7 mouse cellular contexts compared by ENCODE assay signal in the genomic region with DNA sequence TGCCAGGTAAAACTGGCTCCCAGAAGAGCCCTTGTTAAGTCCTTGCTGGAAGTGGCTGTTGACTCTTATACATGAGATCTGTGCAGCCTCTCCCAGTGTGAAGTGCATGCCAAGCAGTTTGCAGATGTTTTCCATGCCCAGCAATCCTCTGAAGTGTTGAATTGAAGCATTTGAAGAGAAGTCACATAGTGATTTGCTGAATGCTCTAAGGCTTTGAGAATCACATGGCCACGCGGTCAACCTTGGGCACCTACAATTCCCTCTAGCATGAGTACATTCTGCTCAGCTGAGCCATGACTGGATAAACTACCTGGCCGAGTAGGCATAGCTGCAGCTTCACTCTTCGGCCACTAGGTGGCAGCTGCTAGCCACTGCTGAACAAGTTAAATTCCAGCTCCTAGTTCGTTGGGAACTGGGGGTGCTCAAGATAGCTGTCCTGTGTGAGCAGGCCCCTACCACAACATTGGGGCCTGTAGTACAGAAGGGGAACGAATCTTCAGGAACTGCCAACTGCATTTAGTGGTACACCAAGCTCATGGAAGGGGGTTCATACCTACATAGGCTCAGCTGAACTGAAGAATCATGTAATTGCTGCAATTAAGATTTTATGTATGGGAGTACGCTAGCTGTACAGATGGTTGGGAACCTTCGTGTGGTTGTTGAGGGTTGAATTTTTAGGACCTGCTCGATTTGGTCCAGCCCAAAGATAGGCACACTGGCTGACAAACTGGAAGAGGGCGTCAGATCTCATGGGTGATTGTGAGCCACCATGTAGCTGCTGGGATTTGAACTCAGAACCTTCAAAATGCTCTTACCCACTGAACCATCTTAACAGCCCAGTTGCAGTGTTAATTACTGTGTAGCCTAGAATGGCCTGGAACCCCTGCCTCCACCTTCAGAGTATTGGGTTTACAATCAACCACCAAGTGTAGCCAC. TPM values are rescaled to one million over a fixed set of nuclear protein-coding genes. Genes with fewer than 3 reads are reported as not detected.
DNase-seq lines count a peak whose midpoint lies in the region; ATAC-seq lines count a peak whose summit lies in the region.

No protein-coding gene starts in this region.

- H3K4me3 ChIP-seq in midbrain, embryonic 11.5 days (ENCODE audit: low read depth, low read length): no peak overlapping the region

- no peaks in the 10 kb centered on the region for H3K27me3 ChIP-seq in midbrain, embryonic 11.5 days (ENCODE audit: control insufficient read depth, insufficient read depth, low read length)

- DNase-seq in adipocyte (ENCODE audit: low spot score): peak; percentile 79
- DNase-seq in cerebellum, postnatal 25 days: peak; percentile 78 to 83
- DNase-seq in frontal cortex, postnatal 36 days (ENCODE audit: low spot score in 2 of 2): peak; percentile 63 to 76
- DNase-seq in hindlimb bud, embryonic 11.5 days (ENCODE audit: extremely low spot score, low read depth, low spot score): peak; percentile 52
- peak; percentile 53 to 73 for DNase-seq in left cerebral cortex, postnatal 36 days (ENCODE audit: low spot score in 2 of 2)
- peak; percentile 97 for DNase-seq in midbrain, embryonic 11.5 days (ENCODE audit: low spot score, missing footprints)
- DNase-seq in skeletal muscle tissue, adult 2 months (ENCODE audit: low read depth, low spot score): peak; percentile 72

- intact Hi-C loops in left cerebral cortex, postnatal 36 days (cut with DNase I): loop anchor here (2.0 kb wide), 1 partner anchor 74 kb away; no protein-coding TSS in a partner anchor

- H3K4me2 ChIP-seq in midbrain, embryonic 11.5 days: no peak overlapping the region

- no peaks in the 10 kb centered on the region for H3K9me3 ChIP-seq in midbrain, embryonic 11.5 days (ENCODE audit: control insufficient read depth, low read length)

- H3K27ac ChIP-seq in midbrain, embryonic 11.5 days (ENCODE audit: low read depth, low read length): no peak overlapping the region; the same call in 1 of the 2 replicates

- H3K9ac ChIP-seq in midbrain, embryonic 11.5 days (ENCODE audit: low read length): no peak overlapping the region

- H3K36me3 ChIP-seq in midbrain, embryonic 11.5 days (ENCODE audit: control insufficient read depth, insufficient read depth, low read length): peaks cover 23% of the 10 kb centered on the region

- peaks cover 16% of the 10 kb centered on the region for H3K4me1 ChIP-seq in midbrain, embryonic 11.5 days (ENCODE audit: control insufficient read depth, insufficient read depth, low read length)

- WGBS in midbrain, embryonic 11.5 days: 32% methylated on average over 10 of the region's 10 CpGs

- peak; percentile 60 for ATAC-seq in midbrain, embryonic 11.5 days (ENCODE audit: low FRiP score)

RNA-seq across cellular contexts. Expression of a gene that starts 6.4 kb away (rescaled TPM):
- 100 to 1,000 TPM; 456 to 499 TPM for total RNA-seq in left cerebral cortex, postnatal 36 days (2021)
- polyA plus RNA-seq in midbrain, embryonic 11.5 days (2014; fragmentation: Nextera tagmentation; extraction: Ambion mirVana): 1,753 and 1,929 TPM in 2 replicates

RNA-seq across cellular contexts. Expression of a gene that starts 6.6 kb away (rescaled TPM):
- under 1 TPM; 0.49 to 0.54 TPM for total RNA-seq in left cerebral cortex, postnatal 36 days (2021)
- polyA plus RNA-seq in midbrain, embryonic 11.5 days (2014; fragmentation: Nextera tagmentation; extraction: Ambion mirVana): 0.12 and 0.14 TPM in 2 replicates

RNA-seq across cellular contexts. Expression of a gene that starts 12.2 kb away (rescaled TPM):
- total RNA-seq in left cerebral cortex, postnatal 36 days (2021): 10 to 100 TPM; 58.2 to 98.5 TPM
- 37.7 and 38.1 TPM in 2 replicates for polyA plus RNA-seq in midbrain, embryonic 11.5 days (2014; fragmentation: Nextera tagmentation; extraction: Ambion mirVana)

RNA-seq across cellular contexts. Expression of a gene that starts 20.7 kb away (rescaled TPM):
- not detected for total RNA-seq in left cerebral cortex, postnatal 36 days (2021)
- polyA plus RNA-seq in midbrain, embryonic 11.5 days (2014; fragmentation: Nextera tagmentation; extraction: Ambion mirVana): not detected in 2 replicates

RNA-seq across cellular contexts. Expression of a gene that starts 20.8 kb away (rescaled TPM):
- not detected for total RNA-seq in left cerebral cortex, postnatal 36 days (2021)
- not detected in 2 replicates for polyA plus RNA-seq in midbrain, embryonic 11.5 days (2014; fragmentation: Nextera tagmentation; extraction: Ambion mirVana)
